Mouse (Mus musculus) lung, postnatal 4 days (tissue): ENCODE results near the gene Pbx1.

Experiments used
- DNase-seq, 2 experiments: peaks; one replicate each; pipeline ENCODE4 v3.0.0; 2021

Pbx1 gene

GRCm38 (mm10) chr1:168163521-168164233 lies 268.4 kb downstream of the Pbx1 start:
- no peak for DNase-seq

- no peak for DNase-seq
These were observed 292.9 kb downstream of the Pbx1 start for GRCm38 (mm10) chr1:168139138-168139682.

- no peak for DNase-seq
These were observed 293.4 kb downstream of the Pbx1 start for GRCm38 (mm10) chr1:168138669-168139068.

GRCm38 (mm10) chr1:168137890-168138289 lies 294.2 kb downstream of the Pbx1 start:
- no peak for DNase-seq

- DNase-seq, result no peak
These were observed 296.5 kb downstream of the Pbx1 start for GRCm38 (mm10) chr1:168135545-168135944.

- no peak for DNase-seq
These were observed 298.4 kb downstream of the Pbx1 start for GRCm38 (mm10) chr1:168133696-168134095.

- no peak for DNase-seq
These were observed 304.1 kb downstream of the Pbx1 start for GRCm38 (mm10) chr1:168128004-168128403.

- no peak for DNase-seq
These were observed 307.2 kb downstream of the Pbx1 start for GRCm38 (mm10) chr1:168124643-168125490.

GRCm38 (mm10) chr1:168118077-168118476 lies 314.0 kb downstream of the Pbx1 start:
- DNase-seq, result no peak

GRCm38 (mm10) chr1:168117367-168117766 lies 314.7 kb downstream of the Pbx1 start:
- DNase-seq, result no peak

- DNase-seq, result no peak
These were observed 322.3 kb downstream of the Pbx1 start for GRCm38 (mm10) chr1:168109797-168110196.

GRCm38 (mm10) chr1:168103821-168104220 lies 328.2 kb downstream of the Pbx1 start:
- no peak for DNase-seq

- DNase-seq, result no peak
These were observed 330.6 kb downstream of the Pbx1 start for GRCm38 (mm10) chr1:168101514-168101913.

- no peak for DNase-seq
These were observed 333.3 kb downstream of the Pbx1 start for GRCm38 (mm10) chr1:168098806-168099205.

GRCm38 (mm10) chr1:168094671-168095070 lies 337.4 kb downstream of the Pbx1 start:
- DNase-seq, result no peak

GRCm38 (mm10) chr1:168093044-168093443 lies 339.0 kb downstream of the Pbx1 start:
- peak; percentile 32 to 33 for DNase-seq

GRCm38 (mm10) chr1:168091627-168092026 lies 340.4 kb downstream of the Pbx1 start:
- DNase-seq, result no peak

GRCm38 (mm10) chr1:168088680-168089079 lies 343.4 kb downstream of the Pbx1 start:
- DNase-seq, result no peak

- DNase-seq, result no peak
These were observed 352.7 kb downstream of the Pbx1 start for GRCm38 (mm10) chr1:168079394-168079767.

GRCm38 (mm10) chr1:168078746-168079393 lies 353.2 kb downstream of the Pbx1 start:
- DNase-seq, result no peak

GRCm38 (mm10) chr1:168071974-168072373 lies 360.1 kb downstream of the Pbx1 start:
- no peak for DNase-seq

- DNase-seq, result no peak
These were observed 361.7 kb downstream of the Pbx1 start for GRCm38 (mm10) chr1:168070273-168070910.

- no peak for DNase-seq
These were observed 362.3 kb downstream of the Pbx1 start for GRCm38 (mm10) chr1:168069740-168070139.
